Mouse (Mus musculus) megakaryocyte, embryonic 14.5 days (primary cell): Measurements from ENCODE around the gene Pdzrn3. TPM values are rescaled to one million over a fixed set of nuclear protein-coding genes. Genes with fewer than 3 reads are reported as not detected.
A peak's percentile ranks its signal among the peaks of the same experiment; 100 is the strongest.

Experiments used
- H3K27me3 ChIP-seq: replicated peaks from 2 replicates; pipeline ENCODE3; 2012; ENCODE audit warnings: inconsistent platforms
- H3K36me3 ChIP-seq: replicated peaks from 2 replicates; pipeline ENCODE3; 2012; ENCODE audit warnings: low read length, inconsistent platforms, mixed read lengths
- H3K4me1 ChIP-seq: 2 replicates; pipeline ENCODE4 v1.6.1; 2012; ENCODE audit warnings: inconsistent platforms
- H3K4me3 ChIP-seq: replicated peaks from 2 replicates; pipeline ENCODE3; 2012; ENCODE audit warnings: moderate library complexity, mild to moderate bottlenecking, inconsistent platforms
- H3K9me3 ChIP-seq: 2 replicates; pipeline ENCODE4 v1.6.1; 2012; ENCODE audit warnings: inconsistent platforms
- FLI1 ChIP-seq: IDR thresholded peaks from 2 replicates; pipeline ENCODE4 v1.6.1; 2012; ENCODE audit warnings: low read length, inconsistent platforms, mixed read lengths
- GATA1 ChIP-seq: IDR thresholded peaks from 3 replicates; pipeline ENCODE4 v1.6.1; 2012; ENCODE audit warnings: mixed read lengths, low read length, inconsistent platforms, borderline replicate concordance
- polyA plus RNA-seq: library from polyadenylated mRNA; stranded (reverse); fragments of >175 nt; gene quantifications from 2 replicates; pipeline ENCODE4 v1.2.3, GENCODE M21; 2012; ENCODE audit warnings: low replicate concordance; ENCODE audit not compliant: insufficient read depth

The Pdzrn3 gene
- polyA plus RNA-seq, 1 experiment, result not detected

GRCm38 (mm10) chr6:101392107-101392800 is 14.6 kb upstream of the Pdzrn3 start:
- peaks cover 19% of the 10 kb centered on the region; the same call in 1 of the 2 replicates for H3K9me3 ChIP-seq
- TF ChIP-seq GATA1 (no peak), FLI1 (no peak)
- H3K4me3 ChIP-seq, result no peak overlapping the region
- H3K4me1 ChIP-seq, result no peaks in the 10 kb centered on the region
- H3K36me3 ChIP-seq, result no peaks in the 10 kb centered on the region
- no peaks in the 10 kb centered on the region for H3K27me3 ChIP-seq

GRCm38 (mm10) chr6:101385490-101385889 is 7.8 kb upstream of the Pdzrn3 start:
- Histone ChIP-seq H3K27me3 (no peaks in the 10 kb centered on the region), H3K9me3 (peaks cover 9% of the 10 kb centered on the region; the same call in 1 of the 2 replicates), H3K36me3 (no peaks in the 10 kb centered on the region), H3K4me1 (no peaks in the 10 kb centered on the region), H3K4me3 (no peak overlapping the region)
- TF ChIP-seq GATA1 (no peak), FLI1 (no peak)

- TF ChIP-seq GATA1 (no peak), FLI1 (no peak)
- no peak overlapping the region for H3K4me3 ChIP-seq
- H3K4me1 ChIP-seq, result no peaks in the 10 kb centered on the region
- no peaks in the 10 kb centered on the region for H3K27me3 ChIP-seq
- peaks cover 6% of the 10 kb centered on the region; the same call in 1 of the 2 replicates for H3K9me3 ChIP-seq
- H3K36me3 ChIP-seq, result no peaks in the 10 kb centered on the region
Observed at GRCm38 (mm10) chr6:101384958-101385357, 7.3 kb upstream of the Pdzrn3 start.

GRCm38 (mm10) chr6:101384476-101384875 is 6.8 kb upstream of the Pdzrn3 start:
- 0 out of 2 replicates have a peak, but pooled peaks cover 2% of the 10 kb centered on the region for H3K9me3 ChIP-seq
- no peak for TF ChIP-seq FLI1
- H3K36me3 ChIP-seq, result no peaks in the 10 kb centered on the region
- no peak overlapping the region for H3K4me3 ChIP-seq
- peaks cover 2% of the 10 kb centered on the region for H3K27me3 ChIP-seq
- no peaks in the 10 kb centered on the region for H3K4me1 ChIP-seq

GRCm38 (mm10) chr6:101382891-101383290 is 5.2 kb upstream of the Pdzrn3 start:
- H3K9me3 ChIP-seq, result 0 out of 2 replicates have a peak, but pooled peaks cover 2% of the 10 kb centered on the region
- H3K36me3 ChIP-seq, result no peaks in the 10 kb centered on the region

GRCm38 (mm10) chr6:101379546-101379945 is 1.8 kb upstream of the Pdzrn3 start:
- Histone ChIP-seq H3K27me3 (peaks cover 33% of the 10 kb centered on the region), H3K4me1 (peaks cover 10% of the 10 kb centered on the region; the same call in 1 of the 2 replicates), H3K4me3 (no peak overlapping the region), H3K9me3 (peaks cover 3% of the 10 kb centered on the region; the same call in 1 of the 2 replicates), H3K36me3 (no peaks in the 10 kb centered on the region)
- TF ChIP-seq GATA1 (no peak), FLI1 (no peak)

More at GRCm38 (mm10) chr6:101382891-101383290, 5.2 kb upstream of the Pdzrn3 start:
- Histone ChIP-seq H3K4me3 (no peak overlapping the region), H3K27me3 (peaks cover 11% of the 10 kb centered on the region), H3K4me1 (peaks cover under 1% of the 10 kb centered on the region; the same call in 1 of the 2 replicates)
- TF ChIP-seq FLI1 (no peak), GATA1 (no peak)

DNA sequence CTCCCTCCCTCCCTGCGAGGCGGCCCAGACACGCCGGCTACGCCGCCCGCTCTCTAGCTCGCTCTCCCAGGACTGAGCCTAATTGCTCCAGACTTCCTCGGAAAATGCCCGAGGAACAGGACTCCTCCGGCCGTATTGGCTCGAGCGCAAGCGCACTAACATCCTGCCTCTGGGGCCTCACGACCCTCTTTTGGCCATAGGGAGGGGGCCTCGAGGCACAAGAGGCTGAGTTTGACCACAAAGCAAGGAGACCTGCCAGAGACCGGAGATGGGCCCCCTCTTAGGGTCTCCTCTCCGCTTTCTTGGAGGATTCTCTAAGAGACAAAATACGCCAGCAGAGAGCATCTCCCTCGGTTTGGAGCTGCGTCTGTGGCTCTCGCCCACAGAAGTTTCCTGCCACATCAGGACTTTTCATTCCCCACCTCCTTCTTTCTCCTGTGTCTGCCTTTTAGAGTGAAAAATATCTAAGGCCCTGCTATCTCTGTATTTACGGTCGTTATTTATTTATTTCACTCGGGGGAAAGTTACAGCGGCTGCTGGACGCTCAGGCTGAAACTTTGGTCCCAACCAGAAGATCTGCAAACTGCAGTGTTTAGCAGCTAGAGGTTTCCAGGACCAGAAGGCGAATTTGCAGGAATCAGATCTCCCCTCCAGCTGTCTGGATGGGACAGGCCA is 375 bp upstream of the Pdzrn3 start:
- H3K4me1 ChIP-seq, result peaks cover 10% of the 10 kb centered on the region; the same call in 1 of the 2 replicates
- H3K27me3 ChIP-seq, result peaks cover 33% of the 10 kb centered on the region
- peaks cover 3% of the 10 kb centered on the region; the same call in 1 of the 2 replicates for H3K9me3 ChIP-seq
- TF ChIP-seq GATA1, result no peak
- no peak for TF ChIP-seq FLI1
- peak overlapping the region; percentile 14 for H3K4me3 ChIP-seq
- no peaks in the 10 kb centered on the region for H3K36me3 ChIP-seq

DNA sequence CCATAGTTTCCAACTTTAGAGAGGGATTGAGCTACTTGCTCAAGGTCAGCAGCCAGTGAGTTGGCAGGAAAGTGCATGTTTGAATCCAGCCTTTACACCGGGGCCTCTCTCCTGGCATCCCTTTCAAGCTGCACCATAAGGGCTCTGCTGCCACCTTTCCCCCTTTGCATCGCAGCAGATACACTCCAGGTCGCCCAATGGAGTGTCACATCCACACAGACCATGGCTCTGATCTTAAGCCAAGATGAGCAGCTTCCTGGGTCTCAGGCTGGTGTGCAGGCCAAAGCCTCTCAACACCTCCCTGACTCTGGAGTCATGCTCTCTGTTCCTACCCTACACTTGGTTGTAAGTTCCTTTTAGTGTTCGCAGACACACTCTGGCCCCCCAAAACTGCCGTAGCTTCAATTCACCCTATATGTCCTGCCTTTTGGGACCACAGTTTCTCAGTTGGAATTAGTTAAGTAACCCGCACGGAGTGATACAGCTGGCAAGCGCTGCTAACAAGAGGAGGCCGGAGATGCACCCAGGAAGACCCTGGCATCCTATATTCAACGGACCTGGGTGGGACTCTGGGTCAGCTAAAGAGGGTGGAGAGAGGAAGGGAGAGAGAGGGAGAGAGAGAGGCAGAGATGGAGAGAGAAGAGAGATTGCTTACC is 1.1 kb downstream of the Pdzrn3 start:
- H3K4me3 ChIP-seq, result no peak overlapping the region
- H3K9me3 ChIP-seq, result peaks cover 3% of the 10 kb centered on the region; the same call in 1 of the 2 replicates

GRCm38 (mm10) chr6:101376049-101376448 is 1.6 kb downstream of the Pdzrn3 start:
- Histone ChIP-seq H3K27me3 (peaks cover 33% of the 10 kb centered on the region), H3K36me3 (no peaks in the 10 kb centered on the region), H3K4me3 (no peak overlapping the region), H3K9me3 (peaks cover 3% of the 10 kb centered on the region; the same call in 1 of the 2 replicates), H3K4me1 (peaks cover 10% of the 10 kb centered on the region; the same call in 1 of the 2 replicates)
- no peak for TF ChIP-seq GATA1
- no peak for TF ChIP-seq FLI1

More for the DNA sequence above, 1.1 kb downstream of the Pdzrn3 start:
- Histone ChIP-seq H3K36me3 (no peaks in the 10 kb centered on the region), H3K27me3 (peaks cover 33% of the 10 kb centered on the region), H3K4me1 (peaks cover 10% of the 10 kb centered on the region; the same call in 1 of the 2 replicates)
- TF ChIP-seq FLI1 (no peak), GATA1 (no peak)

DNA sequence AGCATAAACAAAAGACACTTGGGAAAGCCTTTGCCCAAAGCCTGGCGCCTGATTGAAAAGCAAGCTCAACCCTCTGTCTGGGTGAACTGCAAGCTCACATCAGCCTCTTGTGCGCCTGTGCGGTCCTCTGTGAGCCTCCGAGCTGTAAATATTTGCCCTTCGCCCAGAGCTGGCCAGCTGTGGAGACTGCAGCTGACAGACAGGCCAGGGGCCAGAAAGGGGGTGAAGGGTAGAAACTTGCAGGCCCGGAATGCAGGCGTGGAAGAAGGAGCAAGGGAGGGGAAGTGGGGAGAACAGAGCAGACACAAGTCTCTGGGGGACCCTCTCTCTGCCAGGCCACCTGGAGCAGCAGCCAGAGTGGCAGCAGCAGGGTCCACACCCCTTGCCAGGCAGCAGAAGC is 3.0 kb downstream of the Pdzrn3 start:
- Histone ChIP-seq H3K27me3 (peaks cover 33% of the 10 kb centered on the region), H3K4me1 (peaks cover 10% of the 10 kb centered on the region; the same call in 1 of the 2 replicates), H3K9me3 (peaks cover 3% of the 10 kb centered on the region; the same call in 1 of the 2 replicates), H3K36me3 (no peaks in the 10 kb centered on the region), H3K4me3 (no peak overlapping the region)
- TF ChIP-seq FLI1 (no peak), GATA1 (no peak)
